Mouse (Mus musculus): ENCODE measurements around the gene Pkhd1.

DNA sequence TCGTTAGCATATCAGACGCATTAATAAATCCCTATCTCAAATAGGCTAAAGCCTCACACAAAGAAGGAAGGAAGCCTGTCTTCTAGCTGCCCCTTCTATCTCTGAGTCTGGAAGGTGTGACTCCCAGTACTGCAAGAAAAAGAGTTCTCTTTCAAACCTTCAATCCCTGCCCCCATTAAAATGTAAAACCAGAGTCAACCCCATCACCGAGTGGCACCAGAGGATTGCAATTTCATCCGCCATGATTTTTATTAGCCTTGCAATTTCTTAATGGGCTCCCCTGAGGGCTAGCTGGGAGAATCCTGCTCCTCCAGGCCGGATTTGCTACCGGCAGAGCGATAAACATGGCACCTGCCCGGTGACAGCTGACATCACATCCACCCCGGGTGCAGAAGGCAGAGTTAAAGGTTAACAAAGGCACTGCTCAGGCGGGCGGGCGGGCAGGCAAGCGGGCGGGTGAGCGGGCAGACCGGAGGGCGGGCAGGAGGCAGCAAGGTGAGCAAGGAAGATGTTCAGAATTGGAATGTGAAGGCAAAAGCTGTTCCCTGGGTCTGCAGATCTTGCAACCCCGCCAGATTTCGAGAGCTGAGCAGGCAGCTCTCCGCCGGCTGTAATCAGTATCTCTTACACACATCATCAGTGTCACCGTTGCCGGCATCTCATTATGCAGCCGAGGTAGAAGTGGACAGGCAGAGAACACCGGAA is 140.2 kb downstream of the Pkhd1 start:
- TF ChIP-seq TAL1 (IDR thresholded peaks at IDR 0.05; ENCODE audit: low read length) = no peak
- TF ChIP-seq GATA1 (IDR thresholded peaks at IDR 0.05; ENCODE audit: low read length) = no peak
